Comparison of ENCODE assay signal across 8 mouse cellular contexts in the genomic region with DNA sequence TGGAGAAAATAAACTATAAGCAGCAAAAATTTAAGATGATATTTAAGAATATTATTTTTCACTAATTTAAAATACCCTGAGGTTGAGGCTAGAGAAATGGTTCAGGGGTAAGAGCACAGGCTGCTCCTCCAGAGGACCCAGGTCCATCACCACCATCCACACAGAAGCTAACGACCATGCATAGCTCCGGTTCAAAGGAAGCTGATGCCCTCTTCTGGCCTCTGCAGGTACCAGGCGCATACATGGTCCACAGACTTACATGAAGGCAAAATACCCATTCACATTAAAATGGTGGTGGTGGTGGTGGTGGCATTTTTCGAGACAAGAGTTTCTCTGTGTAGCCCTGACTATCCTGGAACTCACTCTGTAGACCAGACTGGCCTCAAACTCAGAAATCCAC.
A peak's percentile ranks its signal among the peaks of the same experiment; 100 is the strongest.
DNase-seq lines count a peak whose midpoint lies in the region; ATAC-seq and TF ChIP-seq lines count a peak whose summit lies in the region.
"Had no signal": no experiment of that assay in that cellular context is flagged by ENCODE, and none has a peak within 500 bp of the region (broad histone marks: within the 10 kb centered on the region; RNA-seq: fewer than 3 reads in every experiment).

No protein-coding gene starts in this region.

- no peaks in the 10 kb centered on the region for H3K9me3 ChIP-seq in ES-Bruce4 (replicated peaks; ENCODE audit: control insufficient read depth, insufficient read depth, low read length, poor library complexity, severe bottlenecking)
- H3K9me3 ChIP-seq in kidney, embryonic 14.5 days (ENCODE audit: control insufficient read depth, low read length) = no peaks in the 10 kb centered on the region

- no peak for TF ChIP-seq EP300 in ES-Bruce4 (IDR thresholded peaks at IDR 0.05; ENCODE audit: insufficient read depth, low read depth, low read length)

- no peak for ATAC-seq in kidney, embryonic 14.5 days (ENCODE audit: low FRiP score, low TSS enrichment)

- H3K4me2 ChIP-seq in kidney, embryonic 14.5 days (replicated peaks; ENCODE audit: low read depth, low read length) = no peak overlapping the region

- no peaks in the 10 kb centered on the region for H3K4me1 ChIP-seq in ES-Bruce4 (ENCODE audit: control insufficient read depth, insufficient read depth, low read length)
- no peaks in the 10 kb centered on the region for H3K4me1 ChIP-seq in kidney, embryonic 14.5 days (ENCODE audit: control insufficient read depth, insufficient read depth, low read length)

- 64% methylated on average over 4 of the region's 4 CpGs for WGBS in kidney, embryonic 14.5 days

- peak; percentile 56 for TF ChIP-seq CTCF in ES-Bruce4 (IDR thresholded peaks at IDR 0.05; ENCODE audit: low read depth, low read length)

- TF ChIP-seq POLR2A in ES-Bruce4 (IDR thresholded peaks at IDR 0.05; ENCODE audit: insufficient read depth, low read length) = no peak

- H3K27ac ChIP-seq in ES-Bruce4 (ENCODE audit: insufficient read depth, low read length) = no peak overlapping the region
- H3K27ac ChIP-seq in kidney, embryonic 14.5 days (ENCODE audit: low read depth, low read length) = no peak overlapping the region

- no peaks in the 10 kb centered on the region for H3K27me3 ChIP-seq in ES-Bruce4 (ENCODE audit: control insufficient read depth, insufficient read depth, low read length, poor library complexity, severe bottlenecking)
- no peaks in the 10 kb centered on the region for H3K27me3 ChIP-seq in kidney, embryonic 14.5 days (ENCODE audit: control insufficient read depth, insufficient read depth, low read length)

- intact Hi-C loops in left cerebral cortex, postnatal 14 days (cut with DNase I) = no loop called here

- H3K4me3 ChIP-seq in ES-Bruce4 (ENCODE audit: low read depth, low read length) = no peak overlapping the region
- H3K4me3 ChIP-seq in kidney, embryonic 14.5 days (ENCODE audit: low read length) = no peak overlapping the region

- peak; percentile 18 to 24 for DNase-seq in left cerebral cortex, postnatal 14 days (ENCODE audit: low spot score in 2 of 2)
- DNase-seq in left cerebral cortex, adult 18-20 months (ENCODE audit: low spot score in 2 of 2) = no peak
- peak; percentile 38 for DNase-seq in ZHBTc4 (ENCODE audit: low read depth, low spot score)
- peak; percentile 40 for DNase-seq in induced T-regulatory cell, adult 2 months (ENCODE audit: low read depth)
- no peak for DNase-seq in thymus, postnatal 14 days
- DNase-seq: right cerebral cortex, postnatal 14 days had no signal

- H3K9ac ChIP-seq in ES-Bruce4 (ENCODE audit: low read depth, poor library complexity, severe bottlenecking) = no peak overlapping the region
- H3K9ac ChIP-seq in kidney, embryonic 14.5 days (ENCODE audit: low read depth, low read length) = no peak overlapping the region

- no peaks in the 10 kb centered on the region for H3K36me3 ChIP-seq in ES-Bruce4 (ENCODE audit: control insufficient read depth, insufficient read depth, low read length, poor library complexity, severe bottlenecking)
- H3K36me3 ChIP-seq in kidney, embryonic 14.5 days (ENCODE audit: control insufficient read depth, insufficient read depth, low read length) = no peaks in the 10 kb centered on the region

Comparison
In these comparisons a context has a peak if more than half of its experiments do, and no peak if none do; other contexts are left out.
1. DNase-seq: peak in left cerebral cortex, postnatal 14 days (2 of 2), ZHBTc4 (single experiment) and induced T-regulatory cell, adult 2 months (single experiment); none in left cerebral cortex, adult 18-20 months (0 of 2) and thymus, postnatal 14 days (single experiment).